Mouse (Mus musculus) lung, postnatal 0 days (tissue): ENCODE data around the gene Smpdl3a. TPM values are rescaled to one million over a fixed set of nuclear protein-coding genes. Genes with fewer than 3 reads are reported as not detected.

Source experiments
- ATAC-seq: fragments of 200-750 bp; cut with Nextera tagmentation; 2 replicates; pipeline ENCODE4 v1.8.0; 2017; ENCODE audit warnings: moderate library complexity
- DNase-seq: peaks from one replicate; pipeline ENCODE4 v3.0.0-alpha.2; 2016; ENCODE audit warnings: low spot score
- H3K27ac ChIP-seq: fragments of 300-500 bp; sonication (generic); 2 replicates; pipeline ENCODE4 v1.5.1; 2014; ENCODE audit warnings: antibody characterized with exemption, mild to moderate bottlenecking, low read length, mixed read lengths
- H3K27me3 ChIP-seq: fragments of 300-500 bp; sonication (generic); replicated peaks from 2 replicates; pipeline ENCODE4 v1.6.1; 2014; ENCODE audit warnings: low read length, mixed read lengths; ENCODE audit not compliant: insufficient read depth
- H3K36me3 ChIP-seq: fragments of 300-500 bp; sonication (generic); 2 replicates; pipeline ENCODE4 v1.6.1; 2014; ENCODE audit warnings: low read length, mixed read lengths; ENCODE audit not compliant: insufficient read depth
- H3K4me1 ChIP-seq: fragments of 300-500 bp; sonication (generic); 2 replicates; pipeline ENCODE4 v1.6.1; 2014; ENCODE audit warnings: antibody characterized with exemption, low read depth, low read length, mixed read lengths; ENCODE audit not compliant: insufficient read depth
- H3K4me2 ChIP-seq: fragments of 300-500 bp; sonication (generic); replicated peaks from 2 replicates; pipeline ENCODE4 v1.6.1; 2014; ENCODE audit warnings: low read depth, mild to moderate bottlenecking, low read length, moderate library complexity, mixed read lengths
- H3K4me3 ChIP-seq: fragments of 300-500 bp; sonication (generic); 2 replicates; pipeline ENCODE4 v1.5.1; 2014; ENCODE audit warnings: low read depth, low read length
- H3K9ac ChIP-seq: fragments of 300-500 bp; sonication (generic); replicated peaks from 2 replicates; pipeline ENCODE4 v1.6.1; 2014; ENCODE audit warnings: low read depth, mild to moderate bottlenecking
- H3K9me3 ChIP-seq: fragments of 300-500 bp; sonication (generic); 2 replicates; pipeline ENCODE4 v1.6.1; 2016; ENCODE audit warnings: low read length, mixed read lengths
- CTCF ChIP-seq: IDR thresholded peaks from 2 replicates; pipeline ENCODE4 v1.5.1; 2016; ENCODE audit warnings: antibody characterized with exemption, mild to moderate bottlenecking
- EP300 ChIP-seq: IDR thresholded peaks from 2 replicates; pipeline ENCODE4 v1.6.1; 2016; ENCODE audit warnings: antibody characterized with exemption, mild to moderate bottlenecking, control low read depth
- WGBS: fragments of 180-500 bp; shearing (Covaris S2); extraction: QIAGEN DNeasy Blood & Tissue Kit; methylation state at CpG from one replicate; pipeline ENCODE4 v1.1.7; 2014; 5-methylcytosine and 5-hydroxymethylcytosine counted together
- polyA plus RNA-seq: library from polyadenylated mRNA; unstranded; fragments of >200 nt; fragmentation: Nextera tagmentation; extraction: Ambion mirVana; gene quantifications from 2 replicates; pipeline ENCODE4 v1.2.1, GENCODE M21; 2015

Gene Smpdl3a
- polyA plus RNA-seq: 92.6 and 95.3 TPM in 2 replicates

GRCm38 (mm10) chr10:57794018-57794417 lies at the start of gene Smpdl3a:
Smpdl3a (plus strand) TSS chr10:57794335.
- Histone ChIP-seq H3K9me3 (no peaks in the 10 kb centered on the region), H3K36me3 (no peaks in the 10 kb centered on the region), H3K4me1 (no peaks in the 10 kb centered on the region), H3K9ac (peak within 1 kb of the TSS; percentile 63), H3K4me2 (peak within 1 kb of the TSS; percentile 92), H3K27me3 (no peaks in the 10 kb centered on the region), H3K4me3 (peak within 1 kb of the TSS; percentile 58), H3K27ac (peak within 1 kb of the TSS; percentile 92)
- 58% methylated on average over 7 of the region's 7 CpGs for WGBS
- DNase-seq (no peak), ATAC-seq (no peak)
- TF ChIP-seq CTCF: no peak
- no peak for TF ChIP-seq EP300

- H3K4me2 ChIP-seq: no peak overlapping the region
- DNase-seq (peak; percentile 9), ATAC-seq (no peak)
- no peak overlapping the region for H3K27ac ChIP-seq
- no peaks in the 10 kb centered on the region for H3K9me3 ChIP-seq
- H3K27me3 ChIP-seq: no peaks in the 10 kb centered on the region
- TF ChIP-seq EP300 (no peak), CTCF (no peak)
- no peak overlapping the region for H3K9ac ChIP-seq
- H3K4me3 ChIP-seq: no peak overlapping the region
- no peaks in the 10 kb centered on the region for H3K36me3 ChIP-seq
- H3K4me1 ChIP-seq: no peaks in the 10 kb centered on the region
These were observed 48.7 kb upstream of the Smpdl3a start for GRCm38 (mm10) chr10:57745452-57745851.

- Histone ChIP-seq H3K4me1 (no peaks in the 10 kb centered on the region), H3K9me3 (no peaks in the 10 kb centered on the region), H3K4me2 (no peak overlapping the region), H3K9ac (no peak overlapping the region), H3K27me3 (no peaks in the 10 kb centered on the region), H3K4me3 (no peak overlapping the region), H3K27ac (no peak overlapping the region), H3K36me3 (no peaks in the 10 kb centered on the region)
- ATAC-seq (no peak), DNase-seq (no peak)
- TF ChIP-seq EP300: no peak
- no peak for TF ChIP-seq CTCF
These were observed 47.0 kb upstream of the Smpdl3a start for GRCm38 (mm10) chr10:57747127-57747526.

- no peak overlapping the region for H3K27ac ChIP-seq
- no peak overlapping the region for H3K4me3 ChIP-seq
- H3K27me3 ChIP-seq: no peaks in the 10 kb centered on the region
- no peaks in the 10 kb centered on the region for H3K9me3 ChIP-seq
- WGBS: 82% methylated on average over 1 of the region's 1 CpGs
- no peaks in the 10 kb centered on the region for H3K4me1 ChIP-seq
- TF ChIP-seq EP300: no peak
- no peak for TF ChIP-seq CTCF
- H3K36me3 ChIP-seq: no peaks in the 10 kb centered on the region
- H3K9ac ChIP-seq: no peak overlapping the region
- DNase-seq (no peak), ATAC-seq (no peak)
- H3K4me2 ChIP-seq: no peak overlapping the region
These were observed 40.8 kb upstream of the Smpdl3a start for GRCm38 (mm10) chr10:57753343-57753742.

GRCm38 (mm10) chr10:57755201-57755736 lies 38.9 kb upstream of the Smpdl3a start:
- Histone ChIP-seq H3K27me3 (no peaks in the 10 kb centered on the region), H3K9ac (no peak overlapping the region), H3K9me3 (no peaks in the 10 kb centered on the region), H3K36me3 (no peaks in the 10 kb centered on the region), H3K27ac (no peak overlapping the region), H3K4me1 (no peaks in the 10 kb centered on the region), H3K4me2 (no peak overlapping the region), H3K4me3 (no peak overlapping the region)
- TF ChIP-seq CTCF (no peak), EP300 (0 out of 2 replicates have a peak, but pooled peaks have one; percentile 11)
- ATAC-seq (no peak), DNase-seq (no peak)
- WGBS: 60% methylated on average over 2 of the region's 2 CpGs

GRCm38 (mm10) chr10:57758999-57759398 lies 35.1 kb upstream of the Smpdl3a start:
- no peaks in the 10 kb centered on the region for H3K27me3 ChIP-seq
- H3K36me3 ChIP-seq: no peaks in the 10 kb centered on the region
- 87% methylated on average over 2 of the region's 2 CpGs for WGBS
- no peak overlapping the region for H3K4me3 ChIP-seq
- TF ChIP-seq EP300: no peak
- no peak for TF ChIP-seq CTCF
- no peak overlapping the region for H3K9ac ChIP-seq
- ATAC-seq: no peak
- no peaks in the 10 kb centered on the region for H3K9me3 ChIP-seq
- H3K4me2 ChIP-seq: no peak overlapping the region
- no peaks in the 10 kb centered on the region for H3K4me1 ChIP-seq
- no peak overlapping the region for H3K27ac ChIP-seq
- DNase-seq: no peak

GRCm38 (mm10) chr10:57760694-57761093 lies 33.4 kb upstream of the Smpdl3a start:
- no peak overlapping the region for H3K4me2 ChIP-seq
- WGBS: 37% methylated on average over 3 of the region's 3 CpGs
- no peak for DNase-seq
- H3K4me3 ChIP-seq: no peak overlapping the region
- H3K36me3 ChIP-seq: no peaks in the 10 kb centered on the region
- H3K9ac ChIP-seq: no peak overlapping the region
- ATAC-seq: no peak
- no peak for TF ChIP-seq EP300
- TF ChIP-seq CTCF: no peak
- H3K9me3 ChIP-seq: no peaks in the 10 kb centered on the region
- H3K27ac ChIP-seq: no peak overlapping the region
- H3K4me1 ChIP-seq: no peaks in the 10 kb centered on the region
- no peaks in the 10 kb centered on the region for H3K27me3 ChIP-seq
